Mouse (Mus musculus): ENCODE results near the gene Wdr45b. TPM values are rescaled to one million over a fixed set of nuclear protein-coding genes. Genes with fewer than 3 reads are reported as not detected.

Wdr45b gene
- polyA plus RNA-seq (2014; fragmentation: Nextera tagmentation; extraction: Ambion mirVana), result 84.8 and 88.8 TPM in 2 replicates

DNA sequence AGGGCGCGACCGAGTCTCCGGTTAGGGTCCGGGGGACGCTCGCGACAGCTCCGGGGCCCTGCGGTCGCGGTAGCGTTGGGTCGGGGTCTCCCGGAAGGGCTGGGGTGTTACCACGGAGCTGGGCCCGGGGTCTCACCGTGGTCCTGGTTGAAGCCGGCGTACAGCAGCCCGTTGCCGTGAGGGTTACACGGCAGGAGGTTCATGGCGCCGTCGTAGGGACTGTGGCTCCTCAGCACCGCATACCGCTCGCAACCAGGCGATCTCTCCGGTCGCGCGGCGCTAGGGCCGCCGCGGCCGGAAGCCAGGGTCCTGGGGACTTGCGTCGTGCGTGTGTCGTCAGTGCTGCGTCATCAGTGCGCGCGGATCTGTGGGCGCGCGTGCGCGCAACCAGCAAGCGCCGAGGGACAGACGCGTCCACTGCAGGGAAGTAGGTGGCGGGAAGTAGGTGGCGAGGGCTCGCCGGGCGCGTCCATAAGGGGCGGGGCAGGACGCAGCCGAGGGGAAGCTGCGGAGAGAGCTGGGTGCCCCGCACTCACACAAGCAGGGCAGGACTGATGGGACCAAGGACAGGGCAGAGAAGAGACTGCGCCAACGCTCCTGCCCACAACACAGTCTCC, at the start of gene Wdr45b:
Wdr45b (minus strand) TSS at position 355 of the 617 bp plus-strand sequence.
- no peaks in the 10 kb centered on the region for H3K9me3 ChIP-seq (replicated peaks; ENCODE audit: control insufficient read depth, low read length)
- H3K9ac ChIP-seq (ENCODE audit: low read depth, low read length), result peak within 1 kb of the TSS; percentile 98
- WGBS (ENCODE audit: insufficient replicate concordance), result under 1% methylated on average over 68 of the region's 69 CpGs
- ATAC-seq (replicated peaks; ENCODE audit: insufficient number of reproducible peaks, low FRiP score, low TSS enrichment), result peak; percentile 92
- peak within 1 kb of the TSS; percentile 82 for H3K27ac ChIP-seq (ENCODE audit: low read depth, low read length)
- H3K4me1 ChIP-seq (ENCODE audit: control insufficient read depth, insufficient read depth, low read length), result peaks cover 16% of the 10 kb centered on the region
- H3K4me3 ChIP-seq (ENCODE audit: low read depth, low read length), result peak within 1 kb of the TSS; percentile 98
- no peaks in the 10 kb centered on the region for H3K36me3 ChIP-seq (ENCODE audit: control insufficient read depth, insufficient read depth, low read length)
- H3K4me2 ChIP-seq, result peak within 1 kb of the TSS; percentile 92
- no peaks in the 10 kb centered on the region for H3K27me3 ChIP-seq (ENCODE audit: control insufficient read depth, insufficient read depth, low read length)

DNA sequence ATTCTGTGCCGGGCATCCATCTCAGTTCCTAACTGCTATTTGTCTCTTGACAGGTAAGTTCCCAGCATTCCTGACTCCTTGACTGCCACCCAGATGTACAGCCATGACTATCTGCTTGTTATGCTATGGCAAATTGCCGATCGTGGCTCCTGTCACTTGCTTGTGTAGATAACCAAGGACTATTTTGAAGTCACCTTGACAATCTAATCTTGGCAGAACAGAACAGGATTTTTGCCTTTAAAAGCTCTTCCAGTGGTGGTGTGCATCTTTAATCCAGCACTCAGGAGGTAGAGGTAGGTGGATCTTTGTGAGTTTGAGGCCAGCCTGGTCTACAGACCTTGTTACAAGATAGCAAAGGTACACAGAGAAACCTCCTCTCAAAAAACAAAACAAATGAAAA, 38.2 kb upstream of the Wdr45b start:
- Histone ChIP-seq H3K9me3 (replicated peaks; ENCODE audit: control insufficient read depth, low read length) (no peaks in the 10 kb centered on the region), H3K4me3 (ENCODE audit: low read depth, low read length) (no peak overlapping the region), H3K9ac (ENCODE audit: low read depth, low read length) (no peak overlapping the region), H3K36me3 (ENCODE audit: control insufficient read depth, insufficient read depth, low read length) (no peaks in the 10 kb centered on the region), H3K4me1 (ENCODE audit: control insufficient read depth, insufficient read depth, low read length) (0 out of 2 replicates have a peak, but pooled peaks cover 3% of the 10 kb centered on the region), H3K4me2 (no peak overlapping the region), H3K27me3 (ENCODE audit: control insufficient read depth, insufficient read depth, low read length) (no peaks in the 10 kb centered on the region), H3K27ac (ENCODE audit: low read depth, low read length) (no peak overlapping the region)
- 56% methylated on average over 3 of the region's 3 CpGs for WGBS (ENCODE audit: insufficient replicate concordance)
- no peak for ATAC-seq (replicated peaks; ENCODE audit: insufficient number of reproducible peaks, low FRiP score, low TSS enrichment)

DNA sequence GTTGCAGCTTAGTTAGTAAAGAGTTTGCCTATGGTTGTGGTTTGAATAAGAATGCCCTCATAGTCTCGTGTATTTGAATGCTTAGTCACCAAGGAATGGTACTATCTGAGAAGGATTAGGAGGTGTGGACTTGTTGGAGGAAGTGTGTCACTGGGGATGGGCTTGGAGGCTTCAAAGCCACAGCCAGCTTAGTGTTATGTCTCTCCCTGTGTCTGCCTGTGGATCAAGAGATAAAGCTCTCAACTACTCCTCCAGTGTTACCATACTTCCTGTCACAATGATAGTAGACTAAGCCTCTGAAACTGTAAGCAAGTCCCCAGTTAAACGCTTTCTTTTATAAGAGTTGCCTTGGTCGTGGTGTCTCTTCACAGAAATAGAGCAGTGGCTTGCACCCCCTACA, 36.5 kb upstream of the Wdr45b start:
- Histone ChIP-seq H3K4me2 (no peak overlapping the region), H3K9ac (ENCODE audit: low read depth, low read length) (no peak overlapping the region), H3K36me3 (ENCODE audit: control insufficient read depth, insufficient read depth, low read length) (no peaks in the 10 kb centered on the region), H3K27ac (ENCODE audit: low read depth, low read length) (no peak overlapping the region), H3K4me1 (ENCODE audit: control insufficient read depth, insufficient read depth, low read length) (0 out of 2 replicates have a peak, but pooled peaks cover 3% of the 10 kb centered on the region), H3K4me3 (ENCODE audit: low read depth, low read length) (no peak overlapping the region), H3K9me3 (replicated peaks; ENCODE audit: control insufficient read depth, low read length) (no peaks in the 10 kb centered on the region), H3K27me3 (ENCODE audit: control insufficient read depth, insufficient read depth, low read length) (peaks cover 3% of the 10 kb centered on the region; the same call in 1 of the 2 replicates)
- no peak for ATAC-seq (replicated peaks; ENCODE audit: insufficient number of reproducible peaks, low FRiP score, low TSS enrichment)
- whole genome bisulfite sequencing (ENCODE audit: insufficient replicate concordance), result 56% methylated on average over 3 of the region's 3 CpGs

DNA sequence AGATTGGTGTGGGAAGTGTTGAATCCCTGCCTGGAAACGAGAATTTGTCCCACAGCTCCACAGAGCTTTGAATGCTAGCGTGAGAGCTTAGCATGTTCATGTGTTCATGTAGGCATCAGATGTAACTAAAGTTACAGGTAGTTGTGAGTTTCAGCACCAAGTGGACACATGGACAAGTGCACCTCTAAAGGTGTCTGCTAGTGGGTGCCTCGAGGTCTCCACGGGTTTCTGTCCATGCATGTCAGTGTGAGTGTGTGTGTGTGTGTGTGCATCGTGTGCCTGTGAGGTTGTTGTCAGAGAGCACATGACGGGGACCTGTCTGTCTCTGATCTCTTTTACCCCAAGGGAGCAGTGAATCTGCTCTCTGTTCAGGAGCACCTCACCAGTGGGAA, 34.3 kb upstream of the Wdr45b start:
- peak overlapping the region; percentile 83 for H3K4me2 ChIP-seq
- no peak overlapping the region; the same call in 1 of the 2 replicates for H3K27ac ChIP-seq (ENCODE audit: low read depth, low read length)
- no peaks in the 10 kb centered on the region for H3K9me3 ChIP-seq (replicated peaks; ENCODE audit: control insufficient read depth, low read length)
- WGBS (ENCODE audit: insufficient replicate concordance), result 14% methylated on average over 6 of the region's 6 CpGs
- 0 out of 2 replicates have a peak, but pooled peaks have one; percentile 3 for ATAC-seq (replicated peaks; ENCODE audit: insufficient number of reproducible peaks, low FRiP score, low TSS enrichment)
- peak overlapping the region; percentile 64 for H3K4me3 ChIP-seq (ENCODE audit: low read depth, low read length)
- 0 out of 2 replicates have a peak, but pooled peaks cover 3% of the 10 kb centered on the region for H3K4me1 ChIP-seq (ENCODE audit: control insufficient read depth, insufficient read depth, low read length)
- peaks cover 3% of the 10 kb centered on the region; the same call in 1 of the 2 replicates for H3K27me3 ChIP-seq (ENCODE audit: control insufficient read depth, insufficient read depth, low read length)
- no peaks in the 10 kb centered on the region for H3K36me3 ChIP-seq (ENCODE audit: control insufficient read depth, insufficient read depth, low read length)
- H3K9ac ChIP-seq (ENCODE audit: low read depth, low read length), result no peak overlapping the region; the same call in 1 of the 2 replicates

DNA sequence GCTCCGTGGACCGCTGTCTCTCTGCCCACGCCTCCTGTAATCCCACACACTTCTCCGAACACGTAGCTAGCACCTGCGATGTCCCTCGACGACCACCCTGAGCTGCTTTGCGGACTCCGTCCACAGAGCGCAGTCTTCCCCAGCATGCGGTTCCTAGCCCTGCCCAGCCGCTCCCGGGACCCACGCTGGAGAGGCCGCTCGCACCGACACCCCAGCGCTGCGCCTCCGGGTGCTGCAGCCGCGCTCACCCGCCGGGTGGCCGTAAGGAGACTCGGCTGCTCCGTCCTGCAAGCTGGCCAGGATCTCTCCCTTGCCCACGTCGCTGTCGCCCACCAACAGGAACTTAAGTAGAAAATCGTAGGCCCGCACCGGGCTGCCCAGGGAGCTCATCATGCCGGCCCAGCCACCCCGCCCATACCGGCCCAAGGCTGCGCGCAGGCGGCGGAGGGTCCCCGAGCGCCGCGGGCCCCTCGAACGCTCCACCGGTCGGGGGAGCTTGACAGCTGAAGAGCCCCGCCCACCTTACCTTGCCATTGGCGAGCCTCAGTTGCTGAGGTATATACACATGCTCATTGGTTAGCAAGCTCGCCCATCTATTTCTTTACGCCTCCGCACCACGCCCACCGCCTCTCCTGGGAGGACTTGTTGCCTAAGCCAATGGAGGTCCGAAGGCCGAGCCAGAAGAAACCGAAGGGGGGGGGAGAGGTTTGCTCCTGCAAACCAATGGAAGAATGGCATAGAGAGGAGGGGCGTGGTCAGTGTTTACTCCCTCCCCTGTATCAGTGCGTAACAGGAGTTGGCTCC, 33.7 kb upstream of the Wdr45b start, which contains the start of gene Rab40b:
Rab40b (minus strand) TSS at position 502 of the 804 bp plus-strand sequence.
- no peaks in the 10 kb centered on the region for H3K9me3 ChIP-seq (replicated peaks; ENCODE audit: control insufficient read depth, low read length)
- 2% methylated on average over 61 of the region's 61 CpGs for WGBS (ENCODE audit: insufficient replicate concordance)
- peak; percentile 96 for ATAC-seq (replicated peaks; ENCODE audit: insufficient number of reproducible peaks, low FRiP score, low TSS enrichment)
- H3K27me3 ChIP-seq (ENCODE audit: control insufficient read depth, insufficient read depth, low read length), result peaks cover 3% of the 10 kb centered on the region; the same call in 1 of the 2 replicates
- H3K36me3 ChIP-seq (ENCODE audit: control insufficient read depth, insufficient read depth, low read length), result no peaks in the 10 kb centered on the region
- peak within 1 kb of the TSS; percentile 64 for H3K4me3 ChIP-seq (ENCODE audit: low read depth, low read length)
- H3K9ac ChIP-seq (ENCODE audit: low read depth, low read length), result peak within 1 kb of the TSS; percentile 68
- peak within 1 kb of the TSS; percentile 83 for H3K4me2 ChIP-seq
- 0 out of 2 replicates have a peak, but pooled peaks cover 3% of the 10 kb centered on the region for H3K4me1 ChIP-seq (ENCODE audit: control insufficient read depth, insufficient read depth, low read length)
- H3K27ac ChIP-seq (ENCODE audit: low read depth, low read length), result no peak within 1 kb of the TSS; the same call in 1 of the 2 replicates

DNA sequence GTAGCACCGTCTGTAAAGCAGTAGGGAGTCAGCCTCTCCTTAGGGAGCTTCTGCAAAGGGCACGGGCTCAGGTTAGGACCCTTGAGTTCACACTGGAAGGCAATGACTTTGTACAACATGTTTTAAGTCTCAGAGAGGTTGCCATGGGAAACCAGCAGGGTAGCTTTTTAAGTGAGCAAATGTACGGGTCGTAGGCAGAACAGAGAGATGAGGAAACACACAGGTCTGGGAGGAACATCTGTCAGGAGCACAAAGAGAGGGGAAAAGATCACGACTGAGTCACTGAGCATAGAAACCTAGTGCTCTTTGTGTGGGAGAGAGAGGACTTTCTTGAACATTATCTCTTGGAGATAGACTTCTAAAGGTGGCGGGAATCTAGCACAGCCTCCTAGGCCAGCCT, 26.0 kb upstream of the Wdr45b start:
- Histone ChIP-seq H3K9ac (ENCODE audit: low read depth, low read length) (no peak overlapping the region), H3K27ac (ENCODE audit: low read depth, low read length) (no peak overlapping the region), H3K9me3 (replicated peaks; ENCODE audit: control insufficient read depth, low read length) (no peaks in the 10 kb centered on the region; the same call in 1 of the 2 replicates), H3K4me1 (ENCODE audit: control insufficient read depth, insufficient read depth, low read length) (no peaks in the 10 kb centered on the region), H3K36me3 (ENCODE audit: control insufficient read depth, insufficient read depth, low read length) (no peaks in the 10 kb centered on the region), H3K4me2 (no peak overlapping the region), H3K4me3 (ENCODE audit: low read depth, low read length) (no peak overlapping the region), H3K27me3 (ENCODE audit: control insufficient read depth, insufficient read depth, low read length) (no peaks in the 10 kb centered on the region)
- ATAC-seq (replicated peaks; ENCODE audit: insufficient number of reproducible peaks, low FRiP score, low TSS enrichment), result no peak
- 62% methylated on average over 6 of the region's 6 CpGs for WGBS (ENCODE audit: insufficient replicate concordance)

DNA sequence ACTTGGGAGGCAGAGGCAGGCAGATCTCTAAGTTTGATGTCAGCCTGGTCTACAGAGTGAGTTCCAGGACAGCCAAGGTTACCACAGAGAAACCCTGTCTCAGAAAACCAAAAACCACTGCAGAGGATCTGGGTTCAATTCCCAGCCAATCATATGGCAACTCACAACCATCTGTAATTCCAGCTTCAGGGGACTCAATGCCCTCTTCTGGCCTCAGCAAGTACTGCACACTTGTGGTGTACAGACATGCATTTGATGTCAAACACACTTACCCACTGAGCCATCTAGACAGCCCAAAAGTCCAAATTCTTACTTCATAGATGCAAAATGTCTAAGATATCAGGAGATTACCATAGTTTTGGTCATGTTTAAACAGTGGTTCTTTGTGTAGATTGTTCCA, 24.4 kb upstream of the Wdr45b start:
- no peaks in the 10 kb centered on the region; the same call in 1 of the 2 replicates for H3K9me3 ChIP-seq (replicated peaks; ENCODE audit: control insufficient read depth, low read length)
- H3K4me3 ChIP-seq (ENCODE audit: low read depth, low read length), result no peak overlapping the region
- no peak overlapping the region for H3K27ac ChIP-seq (ENCODE audit: low read depth, low read length)
- ATAC-seq (replicated peaks; ENCODE audit: insufficient number of reproducible peaks, low FRiP score, low TSS enrichment), result no peak
- no peaks in the 10 kb centered on the region for H3K4me1 ChIP-seq (ENCODE audit: control insufficient read depth, insufficient read depth, low read length)
- no peak overlapping the region for H3K4me2 ChIP-seq
- H3K27me3 ChIP-seq (ENCODE audit: control insufficient read depth, insufficient read depth, low read length), result no peaks in the 10 kb centered on the region
- H3K36me3 ChIP-seq (ENCODE audit: control insufficient read depth, insufficient read depth, low read length), result no peaks in the 10 kb centered on the region
- H3K9ac ChIP-seq (ENCODE audit: low read depth, low read length), result no peak overlapping the region

DNA sequence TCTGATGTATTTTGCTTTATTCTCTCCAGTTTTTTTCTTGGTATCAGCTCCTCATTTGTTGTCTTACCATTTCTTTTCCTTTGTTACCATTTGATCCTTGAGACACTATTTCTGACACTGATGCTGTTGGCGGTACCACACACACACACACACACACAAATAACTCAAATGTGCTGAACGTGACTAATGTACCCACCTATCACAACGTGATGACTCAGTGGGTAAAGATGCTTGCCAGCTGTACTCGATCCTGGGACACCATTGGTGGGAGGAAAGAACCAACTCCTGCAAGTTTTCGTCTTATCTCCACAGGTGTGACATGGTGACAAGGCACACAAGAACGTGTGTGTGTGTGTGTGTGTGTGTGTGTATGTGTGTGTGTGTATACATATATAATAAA, 19.1 kb upstream of the Wdr45b start:
- 61% methylated on average over 6 of the region's 6 CpGs for WGBS (ENCODE audit: insufficient replicate concordance)
- no peaks in the 10 kb centered on the region for H3K9me3 ChIP-seq (replicated peaks; ENCODE audit: control insufficient read depth, low read length)
- no peak overlapping the region for H3K4me3 ChIP-seq (ENCODE audit: low read depth, low read length)
- no peaks in the 10 kb centered on the region for H3K4me1 ChIP-seq (ENCODE audit: control insufficient read depth, insufficient read depth, low read length)
- no peak overlapping the region for H3K4me2 ChIP-seq
- H3K9ac ChIP-seq (ENCODE audit: low read depth, low read length), result no peak overlapping the region
- H3K27ac ChIP-seq (ENCODE audit: low read depth, low read length), result no peak overlapping the region
- H3K36me3 ChIP-seq (ENCODE audit: control insufficient read depth, insufficient read depth, low read length), result no peaks in the 10 kb centered on the region
- no peaks in the 10 kb centered on the region for H3K27me3 ChIP-seq (ENCODE audit: control insufficient read depth, insufficient read depth, low read length)
- no peak for ATAC-seq (replicated peaks; ENCODE audit: insufficient number of reproducible peaks, low FRiP score, low TSS enrichment)

Data from heart, embryonic 11.5 days (tissue).